Mouse (Mus musculus) left cerebral cortex, postnatal 4 days (tissue): ENCODE data around the gene Nfatc2. TPM values are rescaled to one million over a fixed set of nuclear protein-coding genes. Genes with fewer than 3 reads are reported as not detected.

Experiments
- DNase-seq: peaks from one replicate; pipeline ENCODE4 v3.0.0-alpha.2; 2022
- intact Hi-C: fragments of 180-260 bp; cut with DNase I; formaldehyde crosslinking; loops from one replicate; pipeline ENCODE4 v1.15.1; 2025
- total RNA-seq, 2 experiments: library from RNA; stranded (reverse); gene quantifications; 2 replicates each; pipeline ENCODE4 v1.2.3; 2021

The Nfatc2 gene
- total RNA-seq, 2 experiments from 2014 or later, result 6.0 to 6.2 TPM

DNA sequence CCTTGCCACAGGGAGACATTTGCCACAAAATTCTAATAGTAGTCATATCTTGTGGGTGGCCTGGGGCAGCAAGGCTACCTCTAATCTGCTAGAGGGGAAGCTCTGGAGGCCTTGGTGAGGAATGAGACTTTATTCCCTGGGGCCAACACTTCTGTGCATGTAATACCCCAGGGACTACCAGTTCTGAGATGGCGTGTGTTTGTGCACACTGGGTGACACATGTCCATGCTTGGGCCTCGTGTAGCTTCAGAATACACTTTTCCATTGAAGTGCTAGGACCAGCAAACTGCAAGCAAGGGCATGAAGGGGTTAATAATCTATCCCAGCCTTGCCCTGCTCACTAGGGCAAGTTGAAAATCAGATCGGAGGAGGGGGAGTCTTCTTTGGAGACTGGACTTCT is 58.4 kb downstream of the Nfatc2 start:
- no peak for DNase-seq
- intact Hi-C loops, result no loop called here

DNA sequence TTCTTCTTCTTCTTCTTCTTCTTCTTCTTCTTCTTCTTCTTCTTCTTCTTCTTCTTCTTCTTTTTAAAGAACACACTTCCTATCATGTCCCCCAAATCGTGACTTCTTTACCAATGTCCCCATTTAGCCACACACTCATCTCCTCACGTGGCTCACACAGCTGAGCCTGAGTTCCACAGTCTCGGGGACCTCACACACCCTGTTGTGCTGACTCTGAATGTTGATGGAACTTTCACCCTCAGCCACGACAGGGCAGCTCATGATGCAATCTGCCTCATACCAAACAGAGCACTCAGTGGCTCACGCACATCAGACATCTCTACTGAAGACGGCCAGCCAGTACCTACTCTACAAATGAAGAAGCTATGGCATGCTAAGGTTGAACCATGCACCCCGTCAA is 60.2 kb downstream of the Nfatc2 start:
- DNase-seq, result no peak
- intact Hi-C loops, result no loop called here

GRCm38 (mm10) chr2:168539594-168540222 is 61.7 kb downstream of the Nfatc2 start:
- DNase-seq, result no peak
- intact Hi-C loops, result no loop called here

- intact Hi-C loops, result no loop called here
- no peak for DNase-seq
Observed at GRCm38 (mm10) chr2:168539026-168539425, 62.4 kb downstream of the Nfatc2 start.

GRCm38 (mm10) chr2:168532061-168532833 is 69.2 kb downstream of the Nfatc2 start:
- intact Hi-C loops, result no loop called here
- no peak for DNase-seq

- no peak for DNase-seq
- intact Hi-C loops, result no loop called here
Observed at GRCm38 (mm10) chr2:168528551-168528950, 72.9 kb downstream of the Nfatc2 start.

DNA sequence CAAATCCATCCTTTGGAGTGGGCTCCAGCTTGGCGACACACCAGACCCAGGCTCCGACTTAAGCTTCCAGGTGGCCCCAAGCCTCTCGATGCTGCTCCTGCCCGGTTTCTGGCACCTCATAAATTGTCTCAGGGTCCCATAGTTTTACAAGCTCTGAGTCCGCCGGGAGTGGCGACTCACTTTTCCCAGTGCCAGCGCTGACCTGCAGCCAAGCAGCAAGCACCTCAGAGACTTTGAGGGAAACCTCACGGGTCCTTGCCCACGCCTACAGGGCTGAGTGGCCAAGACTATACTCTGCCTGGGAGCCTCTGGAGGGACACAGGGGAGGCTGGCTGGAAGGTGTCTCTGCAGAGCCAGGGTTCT is 74.0 kb downstream of the Nfatc2 start:
- intact Hi-C loops, result no loop called here
- no peak for DNase-seq

DNA sequence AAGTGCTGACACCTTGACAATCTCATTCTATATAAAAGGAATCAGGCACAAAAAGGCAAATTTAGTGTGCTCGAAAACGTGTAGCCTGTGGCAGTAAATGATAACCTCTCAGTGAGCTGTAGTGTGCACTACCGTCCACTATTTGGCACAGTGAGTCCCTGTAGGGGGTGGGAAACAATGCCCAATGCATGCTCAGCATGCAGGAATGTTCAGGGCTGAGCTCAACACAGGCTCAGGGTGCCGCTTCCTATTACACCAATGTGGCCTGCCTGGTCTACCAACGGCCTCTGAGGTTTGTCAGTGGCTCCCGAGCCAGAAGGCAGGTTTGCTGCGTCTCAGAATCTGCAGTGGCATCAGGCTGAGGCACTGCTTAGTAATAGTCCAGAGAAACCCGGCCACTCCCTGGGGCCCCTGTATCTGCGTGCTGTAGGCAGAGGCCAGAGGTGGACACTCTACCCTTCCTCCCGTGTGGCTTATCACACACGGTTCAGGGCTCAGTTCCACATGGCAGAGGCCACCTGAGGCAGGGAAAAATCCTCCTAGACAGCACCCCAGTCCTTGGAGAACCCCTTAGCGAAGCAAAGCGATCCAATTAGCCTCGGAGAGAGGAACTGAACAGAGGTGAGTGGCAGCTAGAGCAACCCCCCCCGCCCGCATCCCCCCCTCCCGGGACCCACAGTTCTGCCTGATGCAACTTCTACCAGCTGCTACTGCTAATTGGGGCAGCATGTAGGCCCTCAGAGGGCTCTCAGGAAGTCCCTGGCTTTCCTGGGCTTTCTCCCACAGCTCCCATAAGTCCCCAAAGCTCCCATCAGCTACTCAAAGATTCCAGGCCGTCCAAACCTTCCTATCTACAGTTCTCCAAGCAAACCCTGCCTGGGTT is 74.7 kb downstream of the Nfatc2 start:
- DNase-seq, result no peak
- intact Hi-C loops, result no loop called here

- no peak for DNase-seq
- intact Hi-C loops, result no loop called here
Observed at GRCm38 (mm10) chr2:168525391-168526154, 75.9 kb downstream of the Nfatc2 start.

- intact Hi-C loops, result no loop called here
- DNase-seq, result peak; percentile 97
Observed at GRCm38 (mm10) chr2:168524905-168525381, 76.5 kb downstream of the Nfatc2 start.

DNA sequence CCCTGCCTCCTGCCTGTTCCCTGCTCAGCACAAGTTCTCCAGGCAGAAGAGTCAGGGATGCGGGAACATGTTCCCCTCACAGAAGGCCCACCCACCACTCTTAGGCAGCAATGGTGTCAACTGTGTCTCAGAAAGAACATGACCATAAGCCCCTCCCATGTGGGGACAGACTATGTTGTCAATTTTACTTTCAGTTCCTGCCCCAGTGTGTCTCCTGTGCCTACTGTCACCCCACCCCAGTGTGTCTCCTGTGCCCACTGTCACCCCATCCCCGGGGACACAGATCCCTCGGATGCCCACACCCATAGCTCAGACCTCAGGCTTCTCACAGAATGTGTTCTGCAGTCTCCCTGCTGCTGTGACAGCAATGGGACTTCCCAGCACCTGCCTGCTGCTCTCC is 79.2 kb downstream of the Nfatc2 start:
- DNase-seq, result no peak
- intact Hi-C loops, result no loop called here

- intact Hi-C loops, result no loop called here
- DNase-seq, result no peak
Observed at GRCm38 (mm10) chr2:168520771-168521170, 80.7 kb downstream of the Nfatc2 start.

GRCm38 (mm10) chr2:168519589-168519988 is 81.9 kb downstream of the Nfatc2 start:
- intact Hi-C loops, result no loop called here
- DNase-seq, result no peak

GRCm38 (mm10) chr2:168518256-168518659 is 83.2 kb downstream of the Nfatc2 start:
- intact Hi-C loops, result no loop called here
- DNase-seq, result peak; percentile 22

- DNase-seq, result no peak
- intact Hi-C loops, result no loop called here
Observed at GRCm38 (mm10) chr2:168517774-168518173, 83.7 kb downstream of the Nfatc2 start.

- no peak for DNase-seq
- intact Hi-C loops, result no loop called here
Observed at GRCm38 (mm10) chr2:168516717-168517116, 84.7 kb downstream of the Nfatc2 start.

DNA sequence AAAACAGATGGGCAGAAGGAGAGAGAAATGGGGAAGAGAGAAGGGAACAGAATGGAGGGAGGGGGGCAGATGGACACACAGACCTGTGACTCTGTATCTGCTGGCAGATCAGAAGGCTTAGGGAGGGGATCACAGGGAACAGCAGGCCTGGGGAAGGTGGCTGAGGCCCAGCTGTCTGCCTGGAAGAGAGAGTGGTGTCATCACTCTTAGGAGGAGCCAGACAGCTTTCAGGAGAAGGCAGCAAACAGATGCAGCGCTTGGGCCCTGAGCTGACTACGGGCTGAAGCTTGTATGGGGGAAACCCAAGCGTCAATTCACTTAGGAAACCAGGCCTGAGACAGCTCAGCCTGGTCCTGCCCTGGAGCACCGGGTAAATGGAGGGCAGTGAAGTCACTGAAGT is 86.0 kb downstream of the Nfatc2 start:
- DNase-seq, result no peak
- intact Hi-C loops, result no loop called here

DNA sequence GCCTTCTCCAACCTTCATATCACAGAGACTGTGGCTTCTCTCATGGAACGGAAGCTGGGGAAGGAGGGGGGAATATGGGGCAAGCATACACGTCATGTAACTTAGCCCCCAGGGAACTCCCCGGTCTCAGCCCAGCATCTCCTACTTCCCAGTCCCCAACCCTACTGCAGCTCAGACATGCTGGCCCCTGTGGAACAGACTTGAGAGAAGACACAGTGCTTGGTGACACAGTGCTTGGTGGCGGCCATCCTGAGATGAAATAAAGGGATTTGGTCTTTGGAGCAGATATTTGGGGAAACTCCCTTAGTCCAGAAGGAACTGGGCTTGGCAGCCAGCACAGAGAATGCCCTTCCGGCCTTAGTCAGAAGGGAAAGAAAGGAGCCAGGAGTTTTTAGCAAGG is 87.3 kb downstream of the Nfatc2 start:
- DNase-seq, result no peak
- intact Hi-C loops, result no loop called here

GRCm38 (mm10) chr2:168511529-168511928 is 89.9 kb downstream of the Nfatc2 start:
- DNase-seq, result no peak
- intact Hi-C loops, result no loop called here

DNA sequence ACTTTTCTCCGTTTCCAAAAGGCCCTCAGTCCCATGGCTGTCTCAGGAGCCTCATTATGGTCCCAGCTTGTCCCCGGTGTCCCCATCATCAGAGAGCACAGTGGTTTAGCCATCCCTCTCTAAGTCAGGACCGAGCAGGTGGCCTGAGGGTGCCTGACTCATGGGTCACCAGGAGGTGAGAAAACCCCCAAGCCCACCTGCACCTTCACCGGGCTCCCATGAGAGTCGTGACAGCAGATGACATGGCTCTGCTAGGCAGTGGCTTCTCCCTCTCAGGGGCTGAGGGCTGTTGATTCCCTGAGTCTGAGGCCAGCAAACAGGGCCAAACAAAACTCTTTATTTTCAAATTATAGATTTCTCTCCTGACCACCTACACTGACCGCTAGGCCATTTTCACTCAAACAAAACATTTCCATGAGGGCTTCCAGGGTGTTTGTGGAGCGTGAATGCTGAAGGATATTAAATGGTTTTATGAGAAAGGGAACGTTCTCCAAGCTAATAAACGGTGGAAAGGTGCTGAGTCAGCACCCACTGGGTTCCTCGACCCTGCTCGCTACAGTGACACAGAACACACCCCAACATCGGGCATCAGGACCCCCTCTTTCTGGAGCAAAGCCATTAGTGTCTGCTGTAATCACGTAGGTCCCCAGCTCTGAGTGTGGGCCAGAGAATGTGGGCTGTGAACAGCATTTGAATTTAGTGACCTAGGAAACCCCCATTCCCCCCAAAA is 92.8 kb downstream of the Nfatc2 start:
- no peak for DNase-seq
- intact Hi-C loops, result no loop called here
